8 mouse cellular contexts compared by ENCODE assay signal in the genomic region with DNA sequence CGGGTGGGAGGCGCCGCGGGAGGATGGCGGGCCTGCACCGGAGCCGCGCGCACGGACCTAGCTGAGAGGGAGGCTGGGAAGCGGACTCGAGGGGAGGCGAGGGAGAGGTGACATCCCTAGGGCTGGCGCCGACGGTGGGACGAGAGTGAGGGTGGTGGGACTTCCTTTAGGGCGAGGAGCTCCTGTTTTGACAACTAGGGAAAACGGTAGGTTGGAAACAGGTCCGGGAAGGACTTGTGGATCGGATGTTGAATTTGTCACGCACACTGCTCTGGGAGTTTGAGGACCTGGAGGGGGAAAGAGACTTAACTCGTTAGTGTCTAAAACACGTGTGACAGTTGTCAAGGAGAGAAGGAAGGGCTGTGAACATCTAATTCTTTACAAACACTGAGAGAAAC. TPM values are rescaled to one million over a fixed set of nuclear protein-coding genes. Genes with fewer than 3 reads are reported as not detected.
A peak's percentile ranks its signal among the peaks of the same experiment; 100 is the strongest.
DNase-seq lines count a peak whose midpoint lies in the region; ATAC-seq and TF ChIP-seq lines count a peak whose summit lies in the region.

No protein-coding gene starts in this region.

- H3K4me3 ChIP-seq in kidney, adult 2 months (ENCODE audit: insufficient read depth, low read depth, low read length) = peak overlapping the region; percentile 83
- peak overlapping the region; percentile 87 for H3K4me3 ChIP-seq in bone marrow, adult 2 months (replicated peaks; ENCODE audit: control insufficient read depth, low read depth, low read length)
- H3K4me3 ChIP-seq in hindbrain, embryonic 14.5 days (replicated peaks; ENCODE audit: low read length) = peak overlapping the region; percentile 74
- peak overlapping the region; percentile 93 for H3K4me3 ChIP-seq in midbrain, embryonic 16.5 days (ENCODE audit: low read depth, low read length)

- no peak for TF ChIP-seq CTCF in kidney, adult 2 months (conservative IDR thresholded peaks at IDR 0.05; ENCODE audit: insufficient read depth, insufficient read length, low read depth, low read length)
- no peak for TF ChIP-seq CTCF in bone marrow, adult 2 months (IDR thresholded peaks at IDR 0.05; ENCODE audit: control insufficient read depth, insufficient read depth, low read length)

- H3K27me3 ChIP-seq in kidney, adult 2 months (replicated peaks; ENCODE audit: control insufficient read depth, insufficient read depth, low read length) = no peaks in the 10 kb centered on the region
- H3K27me3 ChIP-seq in hindbrain, embryonic 14.5 days (ENCODE audit: control insufficient read depth, insufficient read depth, low read length) = no peaks in the 10 kb centered on the region
- H3K27me3 ChIP-seq in midbrain, embryonic 16.5 days (ENCODE audit: control insufficient read depth, insufficient read depth, low read depth, low read length) = no peaks in the 10 kb centered on the region

- TF ChIP-seq POLR2A in kidney, adult 2 months (IDR thresholded peaks at IDR 0.05; ENCODE audit: low read depth, low read length) = no peak
- no peak for TF ChIP-seq POLR2A in bone marrow, adult 2 months (IDR thresholded peaks at IDR 0.05; ENCODE audit: borderline replicate concordance, control insufficient read depth, low read depth, low read length)

- peak overlapping the region; percentile 68 for H3K4me2 ChIP-seq in hindbrain, embryonic 14.5 days (replicated peaks)
- peak overlapping the region; percentile 74 for H3K4me2 ChIP-seq in midbrain, embryonic 16.5 days (ENCODE audit: low read length)

- peak overlapping the region; percentile 81 for H3K9ac ChIP-seq in hindbrain, embryonic 14.5 days
- peak overlapping the region; percentile 91 for H3K9ac ChIP-seq in midbrain, embryonic 16.5 days (ENCODE audit: low read depth, low read length)

- no peaks in the 10 kb centered on the region for H3K9me3 ChIP-seq in hindbrain, embryonic 14.5 days (ENCODE audit: control insufficient read depth, low read length)
- H3K9me3 ChIP-seq in midbrain, embryonic 16.5 days (replicated peaks; ENCODE audit: control insufficient read depth, low read length, poor library complexity, severe bottlenecking) = no peaks in the 10 kb centered on the region

- H3K27ac ChIP-seq in kidney, adult 2 months (ENCODE audit: insufficient read depth, low read depth, low read length) = no peak overlapping the region
- H3K27ac ChIP-seq in bone marrow, adult 2 months (ENCODE audit: control insufficient read depth, insufficient read depth, low read depth, low read length, poor library complexity) = peak overlapping the region; percentile 76
- peak overlapping the region; percentile 81 for H3K27ac ChIP-seq in hindbrain, embryonic 14.5 days
- H3K27ac ChIP-seq in midbrain, embryonic 16.5 days (ENCODE audit: low read length) = peak overlapping the region; percentile 85

- DNase-seq in kidney, adult 2 months = no peak
- no peak for DNase-seq in kidney, adult 11 months
- DNase-seq in hindbrain, embryonic 14.5 days (ENCODE audit: low spot score) = no peak
- DNase-seq in layer of hippocampus, postnatal 25 days (ENCODE audit: extremely low spot score in 1 of 2, low spot score in 1 of 2) = no peak
- no peak for DNase-seq in cerebellum, adult 8-10 months
- no peak for DNase-seq in thymus, postnatal 0 days (ENCODE audit: low spot score)

- H3K4me1 ChIP-seq in kidney, adult 2 months (ENCODE audit: control insufficient read depth, insufficient read depth, low read length) = no peaks in the 10 kb centered on the region; the same call in 1 of the 2 replicates
- H3K4me1 ChIP-seq in bone marrow, adult 2 months (ENCODE audit: control insufficient read depth, insufficient read depth, low read length) = peaks cover 2% of the 10 kb centered on the region; the same call in 1 of the 2 replicates
- H3K4me1 ChIP-seq in hindbrain, embryonic 14.5 days (replicated peaks; ENCODE audit: control insufficient read depth, insufficient read depth, low read length) = peaks cover 6% of the 10 kb centered on the region; the same call in 1 of the 2 replicates
- H3K4me1 ChIP-seq in midbrain, embryonic 16.5 days (ENCODE audit: control insufficient read depth, insufficient read depth, low read length) = peaks cover 9% of the 10 kb centered on the region

- ATAC-seq in hindbrain, embryonic 14.5 days (ENCODE audit: low FRiP score) = peak; percentile 90
- peak; percentile 89 for ATAC-seq in midbrain, embryonic 16.5 days

- WGBS in kidney, adult 2 months = under 1% methylated on average over 24 of the region's 24 CpGs
- WGBS in bone marrow, adult 2 months = 0% methylated on average over 24 of the region's 24 CpGs
- WGBS in hindbrain, embryonic 14.5 days = under 1% methylated on average over 23 of the region's 24 CpGs
- WGBS in midbrain, embryonic 16.5 days = under 1% methylated on average over 23 of the region's 24 CpGs

- no peaks in the 10 kb centered on the region for H3K36me3 ChIP-seq in kidney, adult 2 months (ENCODE audit: control insufficient read depth, insufficient read depth, low read length)
- no peaks in the 10 kb centered on the region for H3K36me3 ChIP-seq in hindbrain, embryonic 14.5 days (replicated peaks; ENCODE audit: control insufficient read depth, insufficient read depth)
- no peaks in the 10 kb centered on the region for H3K36me3 ChIP-seq in midbrain, embryonic 16.5 days (ENCODE audit: control insufficient read depth, insufficient read depth, low read length)

RNA-seq across cellular contexts. Expression of a gene that starts 0.4 kb away (rescaled TPM):
- polyA plus RNA-seq in kidney, adult 2 months (2012; rRNA removed) = 3.2 and 5.5 TPM in 2 replicates
- 82.0 and 115 TPM in 2 replicates for polyA plus RNA-seq in bone marrow, adult 2 months (2011; ENCODE audit: insufficient read depth, insufficient read length, low replicate concordance, missing spikeins)
- polyA plus RNA-seq in hindbrain, embryonic 14.5 days (2014; fragmentation: Nextera tagmentation; extraction: Ambion mirVana) = 71.8 and 73.3 TPM in 2 replicates
- polyA plus RNA-seq in midbrain, embryonic 16.5 days (2015; fragmentation: Nextera tagmentation; extraction: Ambion mirVana) = 56.3 and 66.2 TPM in 2 replicates
- total RNA-seq in layer of hippocampus, postnatal 25 days (2021) = 10 to 100 TPM; 13.8 to 19.7 TPM
- polyA plus RNA-seq in thymus, postnatal 0 days (2015; fragmentation: Nextera tagmentation; extraction: Ambion mirVana) = 316 and 327 TPM in 2 replicates

RNA-seq across cellular contexts. Expression of a gene that starts 28.3 kb away (rescaled TPM):
- polyA plus RNA-seq in kidney, adult 2 months (2012; rRNA removed) = 40.8 and 46.3 TPM in 2 replicates
- polyA plus RNA-seq in bone marrow, adult 2 months (2011; ENCODE audit: insufficient read depth, insufficient read length, low replicate concordance, missing spikeins) = 8.1 and 22.2 TPM in 2 replicates
- 66.4 and 74.4 TPM in 2 replicates for polyA plus RNA-seq in hindbrain, embryonic 14.5 days (2014; fragmentation: Nextera tagmentation; extraction: Ambion mirVana)
- polyA plus RNA-seq in midbrain, embryonic 16.5 days (2015; fragmentation: Nextera tagmentation; extraction: Ambion mirVana) = 62.6 and 68.4 TPM in 2 replicates
- total RNA-seq in layer of hippocampus, postnatal 25 days (2021) = 100 to 1,000 TPM; 294 to 332 TPM
- 67.5 and 68.1 TPM in 2 replicates for polyA plus RNA-seq in thymus, postnatal 0 days (2015; fragmentation: Nextera tagmentation; extraction: Ambion mirVana)

RNA-seq across cellular contexts. Expression of a gene that starts 46.8 kb away (rescaled TPM):
- polyA plus RNA-seq in kidney, adult 2 months (2012; rRNA removed) = 0.11 and 0.15 TPM in 2 replicates
- polyA plus RNA-seq in bone marrow, adult 2 months (2011; ENCODE audit: insufficient read depth, insufficient read length, low replicate concordance, missing spikeins) = not detected in 2 replicates
- polyA plus RNA-seq in hindbrain, embryonic 14.5 days (2014; fragmentation: Nextera tagmentation; extraction: Ambion mirVana) = 2.7 and 2.8 TPM in 2 replicates
- polyA plus RNA-seq in midbrain, embryonic 16.5 days (2015; fragmentation: Nextera tagmentation; extraction: Ambion mirVana) = 2.7 and 2.9 TPM in 2 replicates
- 1 to 10 TPM; 3.0 to 3.9 TPM for total RNA-seq in layer of hippocampus, postnatal 25 days (2021)
- 1.9 TPM in 2 replicates for polyA plus RNA-seq in thymus, postnatal 0 days (2015; fragmentation: Nextera tagmentation; extraction: Ambion mirVana)

RNA-seq across cellular contexts. Expression of a gene that starts 59.3 kb away (rescaled TPM):
- 13.0 and 13.6 TPM in 2 replicates for polyA plus RNA-seq in kidney, adult 2 months (2012; rRNA removed)
- 7.2 and 16.9 TPM in 2 replicates for polyA plus RNA-seq in bone marrow, adult 2 months (2011; ENCODE audit: insufficient read depth, insufficient read length, low replicate concordance, missing spikeins)
- 21.1 and 23.2 TPM in 2 replicates for polyA plus RNA-seq in hindbrain, embryonic 14.5 days (2014; fragmentation: Nextera tagmentation; extraction: Ambion mirVana)
- 23.7 and 24.3 TPM in 2 replicates for polyA plus RNA-seq in midbrain, embryonic 16.5 days (2015; fragmentation: Nextera tagmentation; extraction: Ambion mirVana)
- 10 to 100 TPM; 27.7 to 31.6 TPM for total RNA-seq in layer of hippocampus, postnatal 25 days (2021)
- polyA plus RNA-seq in thymus, postnatal 0 days (2015; fragmentation: Nextera tagmentation; extraction: Ambion mirVana) = 13.0 and 14.8 TPM in 2 replicates
